ENCODE assay signal across 7 mouse cellular contexts in genomic region chr5:53998146-53998742, GRCm38 (mm10). TPM values are rescaled to one million over a fixed set of nuclear protein-coding genes. Genes with fewer than 3 reads are reported as not detected.
DNase-seq lines count a peak whose midpoint lies in the region; ATAC-seq lines count a peak whose summit lies in the region.

TSS of gene Stim2 (plus strand) at chr5:53998499.

- peak within 1 kb of the TSS; percentile 92 for H3K27ac ChIP-seq in embryonic facial prominence, embryonic 10.5 days (replicated peaks)
- H3K27ac ChIP-seq in limb, embryonic 10.5 days: peak within 1 kb of the TSS; percentile 95
- peak within 1 kb of the TSS; percentile 95 for H3K27ac ChIP-seq in midbrain, embryonic 13.5 days

- no peaks in the 10 kb centered on the region for H3K36me3 ChIP-seq in embryonic facial prominence, embryonic 10.5 days (replicated peaks)
- H3K36me3 ChIP-seq in limb, embryonic 10.5 days: no peaks in the 10 kb centered on the region
- H3K36me3 ChIP-seq in midbrain, embryonic 13.5 days: no peaks in the 10 kb centered on the region

- peaks cover 13% of the 10 kb centered on the region for H3K27me3 ChIP-seq in embryonic facial prominence, embryonic 10.5 days (replicated peaks; ENCODE audit: low read depth, poor library complexity, severe bottlenecking)
- peaks cover 15% of the 10 kb centered on the region; the same call in 1 of the 2 replicates for H3K27me3 ChIP-seq in limb, embryonic 10.5 days (ENCODE audit: low read depth, poor library complexity, severe bottlenecking)
- peaks cover 7% of the 10 kb centered on the region; the same call in 1 of the 2 replicates for H3K27me3 ChIP-seq in midbrain, embryonic 13.5 days

- peaks cover 26% of the 10 kb centered on the region for H3K4me1 ChIP-seq in embryonic facial prominence, embryonic 10.5 days
- H3K4me1 ChIP-seq in limb, embryonic 10.5 days: peaks cover 35% of the 10 kb centered on the region
- peaks cover 30% of the 10 kb centered on the region for H3K4me1 ChIP-seq in midbrain, embryonic 13.5 days (replicated peaks)

- H3K4me3 ChIP-seq in embryonic facial prominence, embryonic 10.5 days: peak within 1 kb of the TSS; percentile 90
- peak within 1 kb of the TSS; percentile 91 for H3K4me3 ChIP-seq in limb, embryonic 10.5 days
- peak within 1 kb of the TSS; percentile 89 for H3K4me3 ChIP-seq in midbrain, embryonic 13.5 days (replicated peaks)

- WGBS in embryonic facial prominence, embryonic 10.5 days: under 1% methylated on average over 55 of the region's 71 CpGs
- under 1% methylated on average over 47 of the region's 71 CpGs for WGBS in limb, embryonic 10.5 days
- 0% methylated on average over 58 of the region's 71 CpGs for WGBS in midbrain, embryonic 13.5 days

- no peaks in the 10 kb centered on the region for H3K9me3 ChIP-seq in embryonic facial prominence, embryonic 10.5 days
- no peaks in the 10 kb centered on the region for H3K9me3 ChIP-seq in limb, embryonic 10.5 days (replicated peaks)
- H3K9me3 ChIP-seq in midbrain, embryonic 13.5 days: no peaks in the 10 kb centered on the region

- H3K4me2 ChIP-seq in midbrain, embryonic 13.5 days (replicated peaks): peak within 1 kb of the TSS; percentile 84

- H3K9ac ChIP-seq in midbrain, embryonic 13.5 days (replicated peaks): peak within 1 kb of the TSS; percentile 87

- ATAC-seq in granulocyte monocyte progenitor cell, adult 5-6 weeks (replicated peaks; ENCODE audit: poor library complexity, severe bottlenecking): peak; percentile 63
- ATAC-seq in midbrain, embryonic 13.5 days: peak; percentile 95

- peak; percentile 99 for DNase-seq in adrenal gland, postnatal 10 days
- DNase-seq in embryonic facial prominence, embryonic 10.5 days (ENCODE audit: low spot score): peak; percentile 98
- DNase-seq in kidney, adult 11 months: peak; percentile 95
- peak; percentile 95 for DNase-seq in limb, embryonic 10.5 days (ENCODE audit: low spot score)
- DNase-seq in spleen, adult 12 weeks (ENCODE audit: low spot score): peak; percentile 95

RNA-seq across cellular contexts. Expression of gene Stim2, which starts in this region (rescaled TPM):
- 10 to 100 TPM; 28.7 to 35.1 TPM for total RNA-seq in adrenal gland, postnatal 10 days (2021)
- polyA plus RNA-seq in embryonic facial prominence, embryonic 10.5 days (2016; fragmentation: Nextera tagmentation; extraction: Ambion mirVana): 13.9 and 14.3 TPM in 2 replicates
- 13.4 and 17.7 TPM in 2 replicates for total RNA-seq in granulocyte monocyte progenitor cell, adult 5-6 weeks (2014; fragmentation: Nextera tagmentation)
- 18.0 and 27.9 TPM in 2 replicates for total RNA-seq in granulocyte monocyte progenitor cell, adult 5-6 weeks (2017)
- 11.5 and 14.1 TPM in 2 replicates for polyA plus RNA-seq in limb, embryonic 10.5 days (2016; fragmentation: Nextera tagmentation; extraction: Ambion mirVana)
- polyA plus RNA-seq in midbrain, embryonic 13.5 days (2015; fragmentation: Nextera tagmentation; extraction: Ambion mirVana): 17.8 and 20.3 TPM in 2 replicates

Comparison
In these comparisons a context has a peak if more than half of its experiments do, and no peak if none do; other contexts are left out.
1. Peak in every context shown above with its lines: DNase-seq, ATAC-seq, H3K4me3 ChIP-seq and H3K27ac ChIP-seq.